Mouse (Mus musculus): Measurements from ENCODE around the gene Crxos. TPM values are rescaled to one million over a fixed set of nuclear protein-coding genes. Genes with fewer than 3 reads are reported as not detected.

Crxos gene
- polyA plus RNA-seq, 1 experiment = 0.55 TPM

DNA sequence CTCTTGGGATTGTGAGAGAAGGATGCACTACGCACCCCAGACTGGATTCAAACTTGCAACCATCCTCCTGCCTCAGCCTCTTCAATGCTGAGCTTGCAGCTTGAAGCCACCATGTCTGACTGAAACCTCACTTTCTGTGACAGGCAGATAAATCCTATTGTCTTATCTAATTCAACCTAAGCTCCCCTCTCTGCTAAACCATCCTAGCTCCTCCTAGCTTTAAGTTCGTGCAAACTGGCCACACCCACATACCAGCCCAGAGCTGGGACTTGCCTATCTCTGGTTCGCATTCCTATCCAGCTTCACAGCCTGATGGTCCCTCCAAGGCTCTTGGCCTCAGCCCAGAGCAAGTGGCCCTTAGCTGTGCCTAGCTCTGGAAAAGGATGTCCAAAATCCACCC lies 70.0 kb downstream of the Crxos start:
- Histone ChIP-seq H3K27me3 (ENCODE audit: control insufficient read depth, insufficient read depth, low read length) (peaks cover 11% of the 10 kb centered on the region; the same call in 1 of the 2 replicates), H3K36me3 (ENCODE audit: control insufficient read depth, insufficient read depth, low read length) (no peaks in the 10 kb centered on the region), H3K4me3 (ENCODE audit: control insufficient read depth, insufficient read depth, low read length) (no peak overlapping the region), H3K27ac (ENCODE audit: control insufficient read depth, insufficient read depth, low read length) (no peak overlapping the region), H3K4me1 (replicated peaks; ENCODE audit: control insufficient read depth, insufficient read depth, low read length) (peaks cover 20% of the 10 kb centered on the region)
- DNase-seq = no peak
- TF ChIP-seq POLR2A (IDR thresholded peaks at IDR 0.05; ENCODE audit: control insufficient read depth, extremely low read depth, insufficient read depth, low read length, poor library complexity) = no peak
- 85% methylated on average over 3 of the region's 3 CpGs for WGBS

Other genes starting within 250 kb of the Crxos start
- not detected in 2 replicates for gene Obox3, start 242.7 kb upstream of the Crxos start, polyA plus RNA-seq (2012; rRNA removed)
- not detected in 2 replicates for gene Obox5, start 132.5 kb upstream of the Crxos start, polyA plus RNA-seq (2012; rRNA removed)
- not detected in 2 replicates for gene Obox6, start 42.9 kb upstream of the Crxos start, polyA plus RNA-seq (2012; rRNA removed)
- 0.16 TPM in 1 of 2 replicates, not detected in the other for gene Crx, start 2.6 kb upstream of the Crxos start, polyA plus RNA-seq (2012; rRNA removed)
- 408 and 474 TPM in 2 replicates for gene Selenow, start 39.8 kb downstream of the Crxos start, polyA plus RNA-seq (2012; rRNA removed)
- 170 and 192 TPM in 2 replicates for gene Nop53, start 63.5 kb downstream of the Crxos start, polyA plus RNA-seq (2012; rRNA removed)
- gene Ehd2, start 85.0 kb downstream of the Crxos start, polyA plus RNA-seq (2012; rRNA removed) = 15.0 and 17.4 TPM in 2 replicates
- 57.0 and 78.5 TPM in 2 replicates for gene Bicra, start 165.3 kb downstream of the Crxos start, polyA plus RNA-seq (2012; rRNA removed)
- 0.04 and 0.11 TPM in 2 replicates for gene Zfp541, start 179.2 kb downstream of the Crxos start, polyA plus RNA-seq (2012; rRNA removed)
- gene Napa, start 215.8 kb downstream of the Crxos start, polyA plus RNA-seq (2012; rRNA removed) = 256 TPM in 2 replicates
- gene Kptn, start 237.3 kb downstream of the Crxos start, polyA plus RNA-seq (2012; rRNA removed) = 27.4 and 28.1 TPM in 2 replicates
- 1.1 and 1.2 TPM in 2 replicates for gene Slc8a2, start 247.2 kb downstream of the Crxos start, polyA plus RNA-seq (2012; rRNA removed)